Comparison of ENCODE assay signal across 8 mouse cellular contexts in the genomic region with DNA sequence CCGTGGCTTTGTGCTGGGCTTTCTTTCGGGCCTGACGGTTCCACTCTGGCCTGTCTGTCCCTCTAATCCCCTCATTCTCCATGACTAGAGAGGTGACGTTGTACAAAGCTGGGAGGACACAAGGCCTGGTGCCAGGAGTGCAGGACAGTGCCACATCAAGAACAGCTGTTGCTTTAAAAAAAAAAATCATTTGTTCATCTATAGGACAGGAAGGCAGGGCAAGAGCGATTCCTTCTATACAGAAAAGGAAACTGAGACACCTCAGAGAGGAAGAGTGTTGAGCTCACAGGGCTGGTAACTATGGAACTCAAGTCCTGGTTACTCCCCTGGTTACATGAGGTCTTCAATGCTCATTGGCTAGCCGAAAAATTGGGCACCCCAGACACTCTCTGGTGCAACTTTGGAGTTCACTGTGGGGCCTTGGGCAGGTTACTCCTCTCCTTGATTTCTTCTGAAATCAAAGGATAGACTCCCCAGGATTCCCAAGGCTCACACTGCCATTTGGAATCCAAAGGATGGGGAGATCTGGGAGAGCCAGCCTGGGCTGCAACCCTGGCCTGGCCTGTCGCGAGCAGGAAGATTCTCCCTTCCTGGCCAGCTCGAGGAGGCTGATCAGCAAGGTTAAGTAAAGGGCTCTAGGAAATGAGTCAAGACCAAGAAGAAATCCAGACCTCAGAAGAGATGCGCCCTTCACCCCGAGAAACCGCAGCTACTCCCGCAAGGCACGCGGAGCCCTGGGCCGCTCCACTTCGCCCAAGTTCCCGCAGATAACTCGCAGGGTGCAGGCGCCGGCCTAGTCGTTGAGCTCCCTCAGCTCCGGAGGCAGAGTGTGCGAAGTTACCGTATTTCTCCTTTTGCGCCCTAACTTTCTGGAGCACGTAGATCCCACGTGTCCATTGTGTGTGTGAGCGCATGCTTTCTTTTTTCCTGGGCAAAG. TPM values are rescaled to one million over a fixed set of nuclear protein-coding genes. Genes with fewer than 3 reads are reported as not detected.
A peak's percentile ranks its signal among the peaks of the same experiment; 100 is the strongest.
DNase-seq lines count a peak whose midpoint lies in the region; ATAC-seq and TF ChIP-seq lines count a peak whose summit lies in the region.
"Had no signal": no experiment of that assay in that cellular context is flagged by ENCODE, and none has a peak within 500 bp of the region (broad histone marks: within the 10 kb centered on the region; RNA-seq: fewer than 3 reads in every experiment).

No protein-coding gene starts in this region.

- peak overlapping the region; percentile 36 for H3K4me2 ChIP-seq in hindbrain, postnatal 0 days (ENCODE audit: low read depth, low read length)

- H3K9ac ChIP-seq in hindbrain, postnatal 0 days (replicated peaks; ENCODE audit: low read length): no peak overlapping the region

- peak overlapping the region; percentile 61 for H3K4me3 ChIP-seq in gastrocnemius, adult 2 months
- no peak overlapping the region for H3K4me3 ChIP-seq in hindbrain, postnatal 0 days (ENCODE audit: low read length)

- TF ChIP-seq CTCF in gastrocnemius, adult 2 months (IDR thresholded peaks at IDR 0.05): no peak
- TF ChIP-seq CTCF in hindbrain, postnatal 0 days (IDR thresholded peaks at IDR 0.05; ENCODE audit: low read depth): no peak

- 12% methylated on average over 29 of the region's 29 CpGs for WGBS in hindbrain, postnatal 0 days

- ATAC-seq in hindbrain, postnatal 0 days: peak; percentile 74
- peak; percentile 70 for ATAC-seq in megakaryocyte-erythroid progenitor cell, adult 5-6 weeks (replicated peaks; ENCODE audit: low FRiP score, low TSS enrichment, poor library complexity, severe bottlenecking)

- no peaks in the 10 kb centered on the region for H3K4me1 ChIP-seq in hindbrain, postnatal 0 days (ENCODE audit: insufficient read depth, low read length)

- H3K9me3 ChIP-seq in hindbrain, postnatal 0 days (ENCODE audit: low read length): no peaks in the 10 kb centered on the region

- intact Hi-C loops in gastrocnemius, adult 2 months (cut with DNase I): loop anchor here (5.0 kb wide), 1 partner anchor 39 kb away; no protein-coding TSS in a partner anchor
- intact Hi-C loops in left cerebral cortex, postnatal 36 days (cut with DNase I): loop anchor here (1.0 kb wide), 1 partner anchor 117 kb away; a partner anchor contains a TSS

- H3K36me3 ChIP-seq in hindbrain, postnatal 0 days (ENCODE audit: insufficient read depth, low read length): no peaks in the 10 kb centered on the region

- no peaks in the 10 kb centered on the region; the same call in 1 of the 2 replicates for H3K27me3 ChIP-seq in hindbrain, postnatal 0 days (ENCODE audit: insufficient read depth, low read length)

- peak; percentile 68 for DNase-seq in Muller cell, postnatal 12 days (ENCODE audit: inconsistent ontology term)
- DNase-seq in brain, embryonic 18.5 days (ENCODE audit: low read depth, low spot score): peak; percentile 52
- DNase-seq in gastrocnemius, adult 2 months: peak; percentile 49
- DNase-seq in hindbrain, postnatal 0 days (ENCODE audit: low spot score): peak; percentile 80
- peak; percentile 34 to 39 for DNase-seq in left cerebral cortex, postnatal 36 days (ENCODE audit: low spot score in 2 of 2)
- peak; percentile 19 to 32 for DNase-seq in spleen, postnatal 10 days (ENCODE audit: low spot score in 2 of 2)

- peak overlapping the region; percentile 75 for H3K27ac ChIP-seq in gastrocnemius, adult 2 months
- peak overlapping the region; percentile 52; the same call in 1 of the 2 replicates for H3K27ac ChIP-seq in hindbrain, postnatal 0 days
- H3K27ac ChIP-seq: macrophage had no signal

RNA-seq across cellular contexts. Expression of a gene that starts 3.5 kb away (rescaled TPM):
- total RNA-seq in gastrocnemius, adult 2 months (2021): not detected
- total RNA-seq in hindbrain, postnatal 0 days (2014; rRNA removed): not detected in 2 replicates
- not detected in 2 replicates for polyA plus RNA-seq in hindbrain, postnatal 0 days (2015; fragmentation: Nextera tagmentation; extraction: Ambion mirVana)
- total RNA-seq in left cerebral cortex, postnatal 36 days (2021): not detected
- total RNA-seq in megakaryocyte-erythroid progenitor cell, adult 5-6 weeks (2014; fragmentation: Nextera tagmentation): not detected in 2 replicates
- not detected in 2 replicates for total RNA-seq in megakaryocyte-erythroid progenitor cell, adult 5-6 weeks (2017)
- polyA plus RNA-seq: macrophage had no signal

RNA-seq across cellular contexts. Expression of a gene that starts 47.5 kb away (rescaled TPM):
- not detected for total RNA-seq in gastrocnemius, adult 2 months (2021)
- total RNA-seq in hindbrain, postnatal 0 days (2014; rRNA removed): not detected in 2 replicates
- 0.16 TPM in 1 of 2 replicates, not detected in the other for polyA plus RNA-seq in hindbrain, postnatal 0 days (2015; fragmentation: Nextera tagmentation; extraction: Ambion mirVana)
- not detected for total RNA-seq in left cerebral cortex, postnatal 36 days (2021)
- not detected in 2 replicates for total RNA-seq in megakaryocyte-erythroid progenitor cell, adult 5-6 weeks (2014; fragmentation: Nextera tagmentation)
- not detected in 2 replicates for total RNA-seq in megakaryocyte-erythroid progenitor cell, adult 5-6 weeks (2017)
- polyA plus RNA-seq: macrophage had no signal

Comparison
In these comparisons a context has a peak if more than half of its experiments do, and no peak if none do; other contexts are left out.
1. DNase-seq: peak in every context shown above with its lines; median percentile 80 in hindbrain, postnatal 0 days; 68 in Muller cell, postnatal 12 days; 52 in brain, embryonic 18.5 days; 49 in gastrocnemius, adult 2 months; 36 in left cerebral cortex, postnatal 36 days; 26 in spleen, postnatal 10 days.